Mouse (Mus musculus) CH12F3 (cell line): ENCODE measurements around the gene Slc2a9.
"Not testable (repeated sequence)": the region's sequence is repeated elsewhere in the genome, so short reads cannot be mapped to it uniquely, and the experiment has no call there.

Experiments
- in situ Hi-C: fragments of 300-500 bp; cut with MboI; formaldehyde crosslinking; loops from 2 replicates; pipeline ENCODE4 v1.14.3; 2020; ENCODE audit warnings: low sequenced_read_pairs

Gene Slc2a9

GRCm38 (mm10) chr5:38504747-38505434 is 1.9 kb upstream of the Slc2a9 start:
- in situ Hi-C loops: loop anchor here (10.0 kb wide), 1 partner anchor 190 kb away; the partner anchor contains the start of gene Drd5

GRCm38 (mm10) chr5:38504116-38504515 is 1.2 kb upstream of the Slc2a9 start:
- in situ Hi-C loops: loop anchor here (10.0 kb wide), 1 partner anchor 189 kb away; the partner anchor contains the start of gene Drd5

DNA sequence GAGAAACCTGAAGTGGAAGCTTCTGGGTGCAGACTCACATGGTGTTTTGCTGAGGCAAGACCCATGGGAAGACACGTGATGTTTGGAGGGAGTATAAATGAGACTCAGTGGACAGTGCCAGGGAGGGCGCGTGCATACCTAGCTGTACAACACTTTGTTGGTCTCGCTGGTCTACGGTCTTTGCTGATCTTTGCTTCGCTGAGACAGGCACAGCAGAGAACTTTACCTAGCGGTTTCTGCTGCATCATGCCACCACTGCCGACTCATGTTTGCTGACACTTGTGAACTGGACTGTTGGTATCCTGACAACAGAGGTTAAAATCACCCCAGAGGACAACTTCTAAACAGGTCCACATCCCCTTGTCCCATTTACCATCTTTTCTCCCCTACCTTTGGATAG is 2.9 kb downstream of the Slc2a9 start:
- in situ Hi-C loops: loop anchor here (10.0 kb wide), 1 partner anchor 185 kb away; the partner anchor contains the start of gene Drd5

DNA sequence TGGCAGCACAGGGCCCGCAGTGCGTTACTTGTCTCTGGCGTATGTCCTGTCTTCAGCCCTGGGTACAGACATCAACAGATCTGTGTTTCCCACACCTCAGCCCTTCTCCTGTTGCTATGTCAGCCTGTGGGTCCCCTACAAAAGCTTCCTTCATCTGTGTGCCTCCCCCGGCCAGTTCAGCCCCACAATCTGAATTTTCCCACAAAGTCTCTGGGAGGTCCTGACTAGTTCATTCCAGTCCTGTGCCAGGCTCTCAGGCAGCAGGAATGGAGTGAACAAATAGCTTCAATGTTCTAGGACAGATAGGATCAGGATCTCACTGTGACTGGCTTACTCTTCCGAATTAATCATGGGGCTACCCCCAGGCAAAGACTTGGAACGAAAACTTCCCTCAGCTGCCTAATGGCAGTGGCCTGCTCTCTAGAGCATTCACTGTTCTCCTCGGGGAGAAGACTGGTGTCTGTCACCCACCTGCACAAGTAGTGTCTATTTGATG is 3.6 kb downstream of the Slc2a9 start:
- in situ Hi-C loops: no loop called here

DNA sequence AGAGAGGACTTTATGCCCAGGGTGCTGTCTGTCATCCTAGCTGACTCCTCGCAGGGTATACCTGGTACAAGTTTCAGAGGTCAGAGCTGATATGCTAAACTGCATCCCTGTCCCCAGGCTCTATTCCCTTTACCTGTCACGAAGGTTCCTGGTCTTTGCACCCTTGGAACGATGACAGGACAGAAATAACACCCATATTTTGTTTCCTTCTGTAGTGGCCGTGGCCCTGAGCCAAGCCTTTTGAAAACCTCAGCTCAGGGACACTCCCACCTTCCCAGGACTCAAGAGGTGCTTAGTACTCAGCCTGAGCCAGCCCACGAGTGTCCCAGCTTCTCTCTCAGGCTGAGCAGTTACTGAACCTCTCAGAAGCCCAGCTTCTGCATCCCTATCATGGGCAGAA is 4.5 kb downstream of the Slc2a9 start:
- in situ Hi-C loops: no loop called here

DNA sequence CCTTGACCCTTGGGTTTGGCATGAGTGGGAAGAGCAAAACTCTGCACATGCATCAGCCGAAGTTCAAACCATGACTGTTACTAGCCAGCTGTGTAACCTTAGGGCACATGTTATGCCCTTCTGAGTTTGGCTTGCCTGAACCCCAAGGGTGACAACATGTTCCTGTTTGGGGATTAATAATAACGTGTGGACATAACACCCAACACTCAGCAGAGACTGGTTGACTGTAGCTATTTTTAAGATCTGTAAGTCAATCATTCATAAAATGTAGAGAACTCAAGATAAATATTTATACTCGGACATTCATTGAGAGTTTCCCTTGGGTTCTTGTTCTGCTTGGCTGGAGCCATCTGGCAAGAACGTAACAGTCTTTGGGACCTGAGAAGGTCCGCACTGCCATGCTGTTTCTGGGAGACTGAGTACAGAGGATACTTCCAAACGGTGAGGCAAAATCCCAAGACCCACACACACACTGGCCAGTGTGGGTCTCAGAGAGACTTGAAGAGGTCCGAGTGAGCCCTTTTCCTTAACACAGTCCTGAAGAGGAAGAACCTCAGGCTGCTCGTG is 6.4 kb downstream of the Slc2a9 start:
- in situ Hi-C loops: no loop called here

DNA sequence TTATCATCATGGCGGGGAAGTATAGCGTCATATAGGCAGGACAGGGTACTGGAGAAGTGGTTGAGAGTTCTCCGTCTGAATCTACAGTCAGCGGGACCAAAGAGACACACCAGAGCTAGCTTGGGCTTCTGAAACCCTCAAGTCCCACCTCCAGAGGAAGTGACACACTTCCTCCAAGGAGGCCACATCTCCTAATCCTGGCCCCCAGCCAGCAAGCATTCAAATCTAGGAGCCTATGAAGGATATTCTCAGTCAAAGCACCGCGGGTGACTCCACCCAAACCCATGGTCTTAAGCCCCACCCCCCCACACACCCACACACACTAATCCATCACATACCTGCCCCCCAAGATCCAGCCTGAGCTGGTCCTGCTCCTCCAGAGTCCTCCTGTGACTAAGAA is 9.1 kb downstream of the Slc2a9 start:
- in situ Hi-C loops: no loop called here

GRCm38 (mm10) chr5:38491763-38492162 is 11.2 kb downstream of the Slc2a9 start:
- in situ Hi-C loops: no loop called here

DNA sequence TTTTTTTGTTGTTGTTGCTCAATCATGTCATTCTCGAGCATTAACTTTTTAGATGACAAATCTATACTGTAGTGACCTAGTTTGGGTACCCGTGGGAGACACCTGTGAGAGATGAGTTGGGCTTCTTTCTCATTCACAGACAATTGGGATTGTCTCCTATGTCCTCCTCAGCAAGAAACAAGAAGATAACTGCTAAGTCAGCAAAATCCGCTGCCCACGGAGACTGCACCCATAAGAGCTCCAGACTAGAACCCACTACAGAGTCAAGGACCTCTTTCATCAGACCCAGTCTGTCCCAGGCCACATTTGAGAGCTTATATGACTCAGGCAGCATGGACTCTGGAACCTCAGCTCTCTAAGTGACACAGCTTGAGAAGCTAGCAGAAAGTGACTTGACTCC is 13.2 kb downstream of the Slc2a9 start:
- in situ Hi-C loops: no loop called here

GRCm38 (mm10) chr5:38488673-38489615 is 14.0 kb downstream of the Slc2a9 start:
- in situ Hi-C loops: no loop called here

- in situ Hi-C loops: no loop called here
Observed at GRCm38 (mm10) chr5:38488026-38488425, 14.9 kb downstream of the Slc2a9 start.

GRCm38 (mm10) chr5:38487247-38487646 is 15.7 kb downstream of the Slc2a9 start:
- in situ Hi-C loops: no loop called here

GRCm38 (mm10) chr5:38485946-38486345 is 17.0 kb downstream of the Slc2a9 start:
- in situ Hi-C loops: no loop called here

DNA sequence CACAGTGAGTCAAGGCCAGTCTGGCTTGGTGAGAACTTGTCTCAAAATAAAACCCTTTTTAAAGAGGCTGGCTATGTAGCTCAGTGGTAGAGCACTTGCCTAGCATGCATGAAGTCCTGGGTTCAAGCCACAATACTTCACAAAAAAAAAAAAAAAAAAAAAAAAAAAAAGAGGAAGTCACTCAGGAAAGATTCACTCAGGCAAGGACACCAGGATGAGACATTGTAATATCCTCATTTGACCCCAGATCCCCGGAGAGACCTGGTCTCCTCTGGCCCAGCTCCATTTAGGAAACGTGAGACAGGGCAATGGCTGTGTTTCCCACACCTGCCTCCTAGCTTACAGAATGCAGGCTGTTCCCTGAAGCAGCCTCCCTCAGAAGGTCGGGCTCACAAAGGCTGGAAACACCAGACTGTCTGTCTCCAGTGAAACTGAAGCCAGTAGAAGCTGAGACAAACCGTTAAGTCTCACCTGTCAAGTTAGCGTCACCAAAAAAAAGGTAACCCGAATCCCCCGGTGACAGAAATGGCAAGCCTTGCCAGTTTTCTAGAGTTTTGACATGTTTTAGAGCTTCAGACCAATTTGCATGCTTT is 19.3 kb downstream of the Slc2a9 start:
- in situ Hi-C loops: no loop called here

DNA sequence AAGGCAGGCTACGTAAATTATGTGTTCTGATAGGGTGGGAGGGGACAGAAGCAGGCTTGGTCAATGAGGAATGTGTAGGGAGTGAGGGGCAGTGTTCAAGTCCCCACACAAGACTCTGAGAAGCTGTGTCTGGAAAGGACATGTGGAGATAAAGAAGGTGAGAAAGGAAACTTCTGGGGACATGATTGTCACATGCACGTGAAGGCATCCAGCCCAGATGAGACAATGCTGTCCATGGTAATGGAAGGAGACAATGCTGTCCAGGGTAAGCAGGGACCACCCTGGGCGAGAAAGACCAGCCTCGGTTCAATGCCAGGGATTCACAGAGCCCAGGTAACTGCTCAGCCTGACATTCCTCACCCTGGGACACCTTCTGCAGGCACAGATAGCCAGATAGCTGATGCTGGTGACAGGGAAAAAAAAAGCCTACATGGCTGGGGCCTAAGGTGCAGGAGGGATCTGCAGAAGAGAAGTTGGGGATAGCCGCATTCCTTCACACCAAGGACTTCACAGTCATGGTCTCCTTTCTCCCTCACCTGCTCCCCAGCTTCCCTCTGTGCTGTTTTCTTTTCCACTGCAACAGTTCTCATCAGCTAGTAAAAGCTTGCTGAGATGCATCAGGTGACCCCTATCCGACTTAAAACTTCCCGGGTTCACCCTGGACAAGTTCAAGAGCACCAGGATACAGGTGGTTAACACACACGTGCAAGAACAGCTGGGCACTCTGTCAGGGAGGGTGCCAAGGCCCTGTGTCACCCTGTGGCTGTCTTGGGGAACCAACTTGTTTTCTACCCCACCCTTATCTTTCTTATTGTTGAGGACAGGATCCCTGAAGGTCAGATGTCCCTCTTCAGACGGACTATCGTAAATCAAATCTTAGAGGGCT is 21.9 kb downstream of the Slc2a9 start:
- in situ Hi-C loops: no loop called here

DNA sequence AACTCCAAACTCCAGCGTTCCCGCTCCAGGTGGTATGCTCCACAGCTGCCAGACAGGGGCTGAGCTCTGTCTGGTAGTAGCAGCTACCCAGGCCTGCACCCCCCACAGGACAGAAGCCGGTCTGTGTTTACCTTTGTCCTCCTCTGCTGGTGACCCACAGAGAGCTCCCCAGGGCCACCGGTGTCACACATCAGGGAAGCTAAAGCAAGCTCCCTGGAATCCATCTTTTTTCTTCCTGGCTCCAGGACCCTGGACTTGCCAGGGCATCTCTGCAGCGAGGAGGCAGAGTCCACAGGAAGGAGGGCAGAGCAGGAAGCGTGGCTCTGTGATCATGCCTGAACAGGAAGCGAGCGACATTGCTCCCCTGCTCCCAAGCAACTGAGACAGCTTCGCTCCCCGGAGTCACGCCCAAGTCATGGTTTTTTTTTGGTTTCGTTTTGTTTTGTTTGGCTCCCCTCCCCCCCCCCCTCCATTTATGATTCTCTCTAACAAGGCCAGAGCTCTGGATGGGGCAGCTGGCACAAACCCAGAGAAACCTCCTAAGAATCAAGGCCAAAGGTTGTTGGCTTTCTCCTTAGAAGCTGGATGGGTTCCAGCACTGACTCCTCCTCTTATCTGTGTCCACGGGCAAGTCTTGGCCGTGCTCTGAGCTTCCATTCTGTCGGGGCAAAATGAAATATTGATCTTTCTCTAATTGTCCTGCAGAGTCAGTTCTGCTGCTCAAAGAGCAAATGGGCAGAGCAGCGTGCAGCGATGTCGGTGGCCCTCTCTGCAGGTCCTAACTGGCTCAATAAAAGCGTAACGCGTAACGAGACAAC is 22.8 kb downstream of the Slc2a9 start:
- in situ Hi-C loops: no loop called here

GRCm38 (mm10) chr5:38479545-38479907 is 23.4 kb downstream of the Slc2a9 start:
- in situ Hi-C loops: not testable (repeated sequence)

GRCm38 (mm10) chr5:38479027-38479426 is 23.9 kb downstream of the Slc2a9 start:
- in situ Hi-C loops: no loop called here
